Mouse (Mus musculus): ENCODE data around the gene Gm45021. TPM values are rescaled to one million over a fixed set of nuclear protein-coding genes. Genes with fewer than 3 reads are reported as not detected.
A peak's percentile ranks its signal among the peaks of the same experiment; 100 is the strongest.

Gene Gm45021
- polyA plus RNA-seq, 1 experiment from 2014 or later: not detected

DNA sequence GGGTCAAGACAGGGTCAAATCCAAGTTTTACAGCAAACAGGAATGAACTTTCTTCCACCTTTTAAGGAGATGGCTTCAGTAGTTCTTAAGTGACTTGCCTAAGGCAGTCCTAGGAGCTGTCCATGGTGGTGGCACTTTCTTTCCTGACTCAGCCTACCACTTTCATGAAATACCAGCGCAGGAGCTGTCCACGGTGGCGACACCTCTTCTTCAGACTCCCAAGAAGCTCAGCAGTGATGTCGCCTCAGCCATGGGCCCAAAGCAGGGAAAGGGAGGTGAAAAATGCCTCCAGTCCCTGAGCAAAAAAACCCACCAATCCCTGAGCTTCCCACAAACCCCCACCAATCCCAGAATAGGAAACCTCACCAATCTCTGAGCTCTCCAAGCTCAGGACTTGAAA lies 36.5 kb upstream of the Gm45021 start:
- Histone ChIP-seq H3K9me3 (replicated peaks; ENCODE audit: control insufficient read depth, low read length, poor library complexity, severe bottlenecking) (no peaks in the 10 kb centered on the region), H3K4me1 (ENCODE audit: control insufficient read depth, insufficient read depth, low read length) (peaks cover 15% of the 10 kb centered on the region), H3K4me3 (ENCODE audit: low read depth, low read length) (no peak overlapping the region), H3K36me3 (ENCODE audit: control insufficient read depth, insufficient read depth, low read length) (no peaks in the 10 kb centered on the region), H3K27me3 (ENCODE audit: control insufficient read depth, insufficient read depth, low read depth, low read length) (no peaks in the 10 kb centered on the region), H3K4me2 (ENCODE audit: low read length) (no peak overlapping the region), H3K27ac (ENCODE audit: low read length) (no peak overlapping the region), H3K9ac (ENCODE audit: low read depth, low read length) (no peak overlapping the region)
- 58% methylated on average over 4 of the region's 4 CpGs for WGBS
- ATAC-seq: no peak

DNA sequence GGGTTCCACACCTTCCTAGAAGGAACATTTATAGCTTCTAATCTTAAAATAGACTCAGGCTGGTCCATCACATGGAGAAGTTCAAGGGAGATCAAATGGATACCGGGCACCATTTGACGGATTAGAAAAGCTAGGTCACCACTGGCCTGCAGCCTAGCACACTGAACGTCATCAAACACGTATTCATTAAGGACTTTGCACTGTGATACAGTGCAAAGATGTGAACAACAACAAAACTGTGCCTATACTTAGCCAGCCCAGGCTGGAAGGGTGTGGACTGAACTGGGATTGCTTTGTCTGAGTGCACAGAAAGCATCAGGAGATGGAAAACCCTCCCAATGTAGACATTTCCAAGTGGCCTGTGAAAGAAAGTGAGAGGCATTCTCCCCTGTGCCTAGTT lies 35.6 kb upstream of the Gm45021 start:
- Histone ChIP-seq H3K4me2 (ENCODE audit: low read length) (peak overlapping the region; percentile 74), H3K9me3 (replicated peaks; ENCODE audit: control insufficient read depth, low read length, poor library complexity, severe bottlenecking) (no peaks in the 10 kb centered on the region), H3K27me3 (ENCODE audit: control insufficient read depth, insufficient read depth, low read depth, low read length) (no peaks in the 10 kb centered on the region), H3K4me3 (ENCODE audit: low read depth, low read length) (peak overlapping the region; percentile 56), H3K27ac (ENCODE audit: low read length) (peak overlapping the region; percentile 98), H3K4me1 (ENCODE audit: control insufficient read depth, insufficient read depth, low read length) (peaks cover 15% of the 10 kb centered on the region), H3K36me3 (ENCODE audit: control insufficient read depth, insufficient read depth, low read length) (no peaks in the 10 kb centered on the region), H3K9ac (ENCODE audit: low read depth, low read length) (peak overlapping the region; percentile 78)
- 62% methylated on average over 4 of the region's 4 CpGs for WGBS
- peak; percentile 16 for ATAC-seq

DNA sequence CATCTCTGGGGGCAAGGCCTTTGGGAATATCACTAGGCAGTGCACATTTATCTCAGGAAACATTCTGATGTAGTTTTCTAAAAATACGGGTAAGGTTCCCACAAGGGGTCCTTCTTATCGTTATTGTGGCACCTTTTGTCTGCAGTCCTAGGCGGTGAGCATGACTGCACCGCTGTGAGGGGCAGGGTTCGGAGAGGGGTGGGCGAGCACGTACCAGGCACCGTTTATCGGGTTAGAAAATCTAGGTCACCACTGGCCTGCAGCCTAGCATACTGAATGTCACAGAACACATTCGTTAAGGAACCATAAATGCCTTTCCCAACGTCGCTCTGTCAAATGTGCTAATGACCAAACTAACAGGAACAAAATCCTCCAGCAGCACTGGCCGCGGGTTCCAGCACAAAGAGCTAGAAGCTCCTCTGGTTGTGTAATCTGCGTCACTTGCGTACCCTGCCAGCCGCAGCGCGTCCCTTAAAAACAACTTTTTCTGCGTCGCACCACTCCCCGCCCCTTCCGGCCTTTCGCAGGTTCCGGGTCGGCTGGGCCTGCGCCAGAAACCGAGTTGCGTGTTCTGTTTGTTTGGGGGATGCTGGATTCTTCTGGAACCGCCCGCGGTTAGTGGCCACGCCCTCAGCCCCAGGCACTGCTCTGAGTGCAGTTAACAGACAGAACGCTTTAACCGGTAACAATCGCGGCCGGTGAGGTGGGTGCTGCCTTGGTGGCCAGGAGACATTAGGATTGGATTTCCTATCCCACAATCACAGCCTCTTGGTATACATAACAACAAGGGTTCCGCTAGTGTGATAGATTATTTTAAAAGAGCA lies 34.9 kb upstream of the Gm45021 start, which contains the start of gene Lrrc61:
TSS of gene Lrrc61 (plus strand) at position 517 of the 824 bp plus-strand sequence.
- Histone ChIP-seq H3K36me3 (ENCODE audit: control insufficient read depth, insufficient read depth, low read length) (0 out of 2 replicates have a peak, but pooled peaks cover 2% of the 10 kb centered on the region), H3K4me1 (ENCODE audit: control insufficient read depth, insufficient read depth, low read length) (peaks cover 15% of the 10 kb centered on the region), H3K4me2 (ENCODE audit: low read length) (peak within 1 kb of the TSS; percentile 74), H3K27ac (ENCODE audit: low read length) (peak within 1 kb of the TSS; percentile 98), H3K27me3 (ENCODE audit: control insufficient read depth, insufficient read depth, low read depth, low read length) (no peaks in the 10 kb centered on the region), H3K4me3 (ENCODE audit: low read depth, low read length) (peak within 1 kb of the TSS; percentile 56), H3K9ac (ENCODE audit: low read depth, low read length) (peak within 1 kb of the TSS; percentile 78), H3K9me3 (replicated peaks; ENCODE audit: control insufficient read depth, low read length, poor library complexity, severe bottlenecking) (no peaks in the 10 kb centered on the region)
- WGBS: under 1% methylated on average over 39 of the region's 39 CpGs
- peak; percentile 95 for ATAC-seq

DNA sequence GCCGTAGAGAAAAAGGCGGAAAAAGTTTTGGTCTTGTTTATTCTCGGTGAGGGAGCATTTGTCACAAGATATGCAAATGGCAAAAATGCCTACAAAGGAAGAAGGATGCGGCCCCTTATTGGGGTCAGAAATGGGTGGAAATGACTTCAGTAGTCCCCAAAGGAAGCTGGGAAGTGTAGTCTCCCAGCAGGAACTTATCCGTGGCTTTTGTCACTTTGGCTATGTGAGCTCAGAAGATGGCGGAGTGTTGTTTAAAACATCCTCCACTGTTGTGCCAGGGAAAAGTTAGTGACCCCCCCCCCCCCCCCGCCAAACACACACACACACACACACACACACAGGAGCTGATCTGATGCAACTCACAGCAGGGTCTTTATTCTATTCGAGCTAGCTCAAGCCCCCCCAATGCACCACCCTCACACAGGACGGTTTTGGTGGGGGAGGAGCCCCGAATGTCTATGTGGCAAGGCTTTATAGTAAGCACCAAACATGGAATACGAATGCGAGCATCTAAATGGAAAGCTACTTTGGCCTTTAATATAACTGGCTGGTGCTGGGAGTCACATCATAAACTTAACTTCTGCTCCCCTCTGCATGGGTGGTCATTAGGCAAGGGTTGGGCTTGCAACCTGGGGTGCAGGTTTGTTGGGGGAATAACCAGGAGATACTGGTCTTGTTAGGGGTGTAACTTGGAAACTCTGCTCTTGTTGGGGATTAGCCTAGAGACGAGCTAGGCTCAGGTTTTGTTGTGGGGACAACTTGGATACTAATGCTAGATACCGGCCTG lies 34.1 kb upstream of the Gm45021 start:
- peak overlapping the region; percentile 78 for H3K9ac ChIP-seq (ENCODE audit: low read depth, low read length)
- peak; percentile 91 for ATAC-seq
- H3K4me3 ChIP-seq (ENCODE audit: low read depth, low read length): peak overlapping the region; percentile 56
- 27% methylated on average over 13 of the region's 14 CpGs for WGBS
- H3K4me2 ChIP-seq (ENCODE audit: low read length): peak overlapping the region; percentile 74
- H3K36me3 ChIP-seq (ENCODE audit: control insufficient read depth, insufficient read depth, low read length): 0 out of 2 replicates have a peak, but pooled peaks cover 2% of the 10 kb centered on the region
- no peaks in the 10 kb centered on the region for H3K27me3 ChIP-seq (ENCODE audit: control insufficient read depth, insufficient read depth, low read depth, low read length)
- H3K27ac ChIP-seq (ENCODE audit: low read length): peak overlapping the region; percentile 98
- H3K4me1 ChIP-seq (ENCODE audit: control insufficient read depth, insufficient read depth, low read length): peaks cover 15% of the 10 kb centered on the region
- no peaks in the 10 kb centered on the region for H3K9me3 ChIP-seq (replicated peaks; ENCODE audit: control insufficient read depth, low read length, poor library complexity, severe bottlenecking)

DNA sequence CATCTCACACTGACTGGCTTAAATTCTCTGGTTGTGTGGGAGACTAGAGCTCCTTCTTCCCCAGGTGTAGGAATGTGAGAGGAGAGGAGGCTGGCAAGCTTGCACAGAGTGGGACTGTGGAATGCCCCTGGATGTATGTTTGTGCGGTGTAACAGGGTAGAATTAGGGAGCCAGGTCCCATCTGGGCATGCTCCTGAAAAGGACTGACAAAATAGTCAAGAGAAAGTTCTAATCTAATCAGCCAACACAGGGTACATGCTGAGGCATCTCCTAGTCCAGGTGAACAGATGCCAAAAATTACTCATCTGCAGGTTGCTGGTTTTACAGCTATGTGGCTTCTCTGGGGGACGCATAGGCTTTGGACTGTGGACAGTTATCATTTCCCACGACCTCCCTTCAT lies 33.5 kb upstream of the Gm45021 start:
- 97% methylated on average over 3 of the region's 3 CpGs for WGBS
- H3K36me3 ChIP-seq (ENCODE audit: control insufficient read depth, insufficient read depth, low read length): 0 out of 2 replicates have a peak, but pooled peaks cover 2% of the 10 kb centered on the region
- H3K27ac ChIP-seq (ENCODE audit: low read length): peak overlapping the region; percentile 98
- H3K27me3 ChIP-seq (ENCODE audit: control insufficient read depth, insufficient read depth, low read depth, low read length): no peaks in the 10 kb centered on the region
- H3K4me1 ChIP-seq (ENCODE audit: control insufficient read depth, insufficient read depth, low read length): peaks cover 15% of the 10 kb centered on the region
- no peaks in the 10 kb centered on the region for H3K9me3 ChIP-seq (replicated peaks; ENCODE audit: control insufficient read depth, low read length, poor library complexity, severe bottlenecking)
- H3K4me3 ChIP-seq (ENCODE audit: low read depth, low read length): no peak overlapping the region
- no peak for ATAC-seq
- no peak overlapping the region for H3K9ac ChIP-seq (ENCODE audit: low read depth, low read length)
- H3K4me2 ChIP-seq (ENCODE audit: low read length): peak overlapping the region; percentile 74

DNA sequence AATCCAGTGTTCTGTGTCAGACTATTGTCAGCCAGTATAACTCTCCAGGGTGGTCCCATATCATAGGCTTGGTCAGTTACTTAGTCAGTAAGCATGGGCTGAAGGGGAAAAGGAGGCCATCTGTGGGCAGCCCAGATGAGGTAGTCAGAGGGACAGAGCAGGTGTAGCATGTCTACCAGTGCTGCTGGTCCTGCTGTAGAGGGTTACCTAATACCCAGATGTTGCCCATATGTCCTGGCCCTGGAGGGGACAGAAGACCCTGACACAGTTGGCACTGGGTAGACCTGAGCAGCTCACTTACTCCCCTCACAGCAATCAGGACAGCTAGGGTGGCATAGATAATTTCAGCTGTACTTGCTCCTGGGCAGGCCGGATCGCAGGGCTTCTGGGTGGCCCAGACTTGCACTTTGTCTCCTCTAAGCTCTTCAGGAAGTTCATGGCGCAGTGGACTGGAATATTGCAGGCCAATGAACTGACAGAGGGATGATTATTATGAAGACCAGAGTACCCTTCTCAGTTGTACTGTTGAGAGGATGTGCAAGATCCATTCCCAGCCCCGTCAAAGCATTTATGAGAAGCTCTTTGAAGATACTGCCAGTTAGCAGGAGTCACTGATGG lies 23.6 kb upstream of the Gm45021 start:
- no peak overlapping the region for H3K9ac ChIP-seq (ENCODE audit: low read depth, low read length)
- no peak overlapping the region for H3K27ac ChIP-seq (ENCODE audit: low read length)
- no peak overlapping the region for H3K4me2 ChIP-seq (ENCODE audit: low read length)
- no peak for ATAC-seq
- 93% methylated on average over 4 of the region's 4 CpGs for WGBS
- no peaks in the 10 kb centered on the region for H3K9me3 ChIP-seq (replicated peaks; ENCODE audit: control insufficient read depth, low read length, poor library complexity, severe bottlenecking)
- no peaks in the 10 kb centered on the region for H3K4me1 ChIP-seq (ENCODE audit: control insufficient read depth, insufficient read depth, low read length)
- H3K27me3 ChIP-seq (ENCODE audit: control insufficient read depth, insufficient read depth, low read depth, low read length): no peaks in the 10 kb centered on the region
- H3K36me3 ChIP-seq (ENCODE audit: control insufficient read depth, insufficient read depth, low read length): peaks cover 20% of the 10 kb centered on the region
- no peak overlapping the region for H3K4me3 ChIP-seq (ENCODE audit: low read depth, low read length)

DNA sequence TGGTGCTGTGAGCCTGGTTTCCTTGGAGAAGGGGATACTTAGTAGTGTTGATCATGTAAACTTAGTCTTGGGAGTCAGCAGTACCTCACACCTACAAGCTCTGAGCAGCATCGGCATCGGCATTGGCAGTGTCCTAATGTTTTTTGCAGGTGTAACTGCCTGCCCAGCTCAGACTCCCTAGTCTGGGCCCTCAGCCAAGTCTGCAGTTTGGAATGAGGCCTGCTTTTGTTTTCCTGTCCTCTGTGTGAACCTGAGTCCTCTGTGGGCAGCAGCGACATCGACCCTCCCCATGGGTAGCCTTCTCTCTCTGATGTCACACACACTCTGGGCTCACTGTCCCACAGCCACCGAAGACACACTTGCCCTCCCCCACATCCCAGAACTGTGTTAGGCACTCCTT lies 23.1 kb upstream of the Gm45021 start:
- WGBS: 63% methylated on average over 5 of the region's 5 CpGs
- no peak for ATAC-seq
- Histone ChIP-seq H3K27me3 (ENCODE audit: control insufficient read depth, insufficient read depth, low read depth, low read length) (no peaks in the 10 kb centered on the region), H3K36me3 (ENCODE audit: control insufficient read depth, insufficient read depth, low read length) (peaks cover 20% of the 10 kb centered on the region), H3K4me1 (ENCODE audit: control insufficient read depth, insufficient read depth, low read length) (no peaks in the 10 kb centered on the region), H3K27ac (ENCODE audit: low read length) (no peak overlapping the region), H3K4me3 (ENCODE audit: low read depth, low read length) (no peak overlapping the region), H3K9me3 (replicated peaks; ENCODE audit: control insufficient read depth, low read length, poor library complexity, severe bottlenecking) (no peaks in the 10 kb centered on the region), H3K9ac (ENCODE audit: low read depth, low read length) (no peak overlapping the region), H3K4me2 (ENCODE audit: low read length) (no peak overlapping the region)

DNA sequence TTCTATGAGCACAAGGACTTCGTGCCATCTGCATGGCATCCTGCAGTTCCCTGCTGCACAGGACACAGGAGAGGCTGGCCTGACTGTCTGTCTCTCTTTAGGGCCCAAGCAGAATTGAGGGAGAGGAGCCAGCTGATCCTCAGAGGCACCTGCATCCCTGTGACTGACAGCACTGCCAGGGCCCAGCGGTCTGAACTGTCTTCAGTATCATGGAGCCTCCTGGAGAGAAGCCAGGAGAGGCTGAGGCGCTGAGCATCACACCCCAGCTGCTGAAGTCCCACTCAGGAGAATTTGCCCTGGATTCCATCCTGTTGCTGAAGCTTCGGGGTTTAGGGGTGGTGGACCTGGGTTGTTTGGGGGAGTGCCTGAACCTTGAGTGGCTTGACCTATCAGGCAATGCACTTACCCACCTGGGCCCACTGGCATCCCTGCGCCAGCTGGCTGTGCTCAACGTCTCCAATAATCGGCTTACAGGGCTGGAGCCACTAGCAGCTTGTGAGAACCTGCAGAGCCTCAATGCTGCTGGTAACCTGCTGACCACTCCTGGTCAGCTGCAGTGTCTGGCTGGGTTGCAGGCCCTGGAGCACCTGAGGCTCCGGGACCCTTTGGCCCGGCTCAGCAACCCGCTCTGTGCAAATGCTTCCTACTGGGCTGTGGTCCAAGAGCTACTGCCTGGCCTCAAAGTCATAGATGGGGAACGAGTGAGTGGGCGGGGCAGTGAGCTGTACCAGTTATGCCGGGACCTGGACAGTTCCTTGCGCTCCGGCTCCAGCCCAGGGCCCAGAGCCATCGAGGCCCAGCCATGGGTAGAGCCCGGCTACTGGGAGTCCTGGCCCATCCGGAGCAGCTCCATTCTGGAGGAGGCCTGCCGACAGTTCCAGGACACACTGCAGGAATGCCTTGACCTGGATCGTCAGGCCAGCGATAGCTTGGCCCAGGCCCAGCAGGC lies 21.1 kb upstream of the Gm45021 start:
- no peak overlapping the region for H3K27ac ChIP-seq (ENCODE audit: low read length)
- peaks cover 19% of the 10 kb centered on the region for H3K36me3 ChIP-seq (ENCODE audit: control insufficient read depth, insufficient read depth, low read length)
- H3K27me3 ChIP-seq (ENCODE audit: control insufficient read depth, insufficient read depth, low read depth, low read length): no peaks in the 10 kb centered on the region
- WGBS: 81% methylated on average over 21 of the region's 21 CpGs
- no peak overlapping the region for H3K9ac ChIP-seq (ENCODE audit: low read depth, low read length)
- H3K4me1 ChIP-seq (ENCODE audit: control insufficient read depth, insufficient read depth, low read length): no peaks in the 10 kb centered on the region
- no peak overlapping the region for H3K4me2 ChIP-seq (ENCODE audit: low read length)
- ATAC-seq: no peak
- no peaks in the 10 kb centered on the region for H3K9me3 ChIP-seq (replicated peaks; ENCODE audit: control insufficient read depth, low read length, poor library complexity, severe bottlenecking)
- no peak overlapping the region for H3K4me3 ChIP-seq (ENCODE audit: low read depth, low read length)
